Mouse (Mus musculus): ENCODE results near the gene Zbtb16. TPM values are rescaled to one million over a fixed set of nuclear protein-coding genes. Genes with fewer than 3 reads are reported as not detected.

Gene Zbtb16
- total RNA-seq, 2 experiments from 2014 or later, result 102 to 134 TPM

GRCm38 (mm10) chr9:48826377-48826889 is 9.6 kb downstream of the Zbtb16 start:
- peak; percentile 84 for DNase-seq

DNA sequence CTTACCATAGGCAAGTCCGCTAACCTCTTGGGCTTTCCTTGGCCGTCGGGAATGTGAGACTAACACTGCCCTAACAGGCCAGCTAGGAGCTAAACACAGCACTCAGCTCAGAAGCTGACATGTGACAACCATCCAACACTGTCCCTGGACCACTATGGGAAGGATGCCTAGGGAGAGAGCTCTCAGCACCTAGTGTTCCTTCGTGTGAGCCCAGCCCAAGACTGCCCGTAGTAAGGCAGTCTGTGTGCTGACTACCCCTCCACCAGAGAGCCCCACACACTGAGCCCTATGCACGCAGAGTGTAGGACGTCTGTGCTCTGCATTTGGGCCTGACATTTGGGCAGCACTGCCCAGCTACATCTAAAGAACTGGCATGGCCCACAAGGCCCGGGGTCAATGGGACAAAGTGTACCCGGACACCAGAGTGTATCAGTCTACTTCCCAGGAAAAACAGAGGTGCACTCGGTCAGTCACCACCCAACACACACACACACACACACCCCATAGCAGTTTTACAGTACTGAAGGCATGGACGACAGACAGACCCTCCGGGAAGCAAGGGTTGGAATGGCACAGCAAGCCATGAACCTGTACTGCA is 11.4 kb downstream of the Zbtb16 start:
- peak; percentile 72 for DNase-seq

DNA sequence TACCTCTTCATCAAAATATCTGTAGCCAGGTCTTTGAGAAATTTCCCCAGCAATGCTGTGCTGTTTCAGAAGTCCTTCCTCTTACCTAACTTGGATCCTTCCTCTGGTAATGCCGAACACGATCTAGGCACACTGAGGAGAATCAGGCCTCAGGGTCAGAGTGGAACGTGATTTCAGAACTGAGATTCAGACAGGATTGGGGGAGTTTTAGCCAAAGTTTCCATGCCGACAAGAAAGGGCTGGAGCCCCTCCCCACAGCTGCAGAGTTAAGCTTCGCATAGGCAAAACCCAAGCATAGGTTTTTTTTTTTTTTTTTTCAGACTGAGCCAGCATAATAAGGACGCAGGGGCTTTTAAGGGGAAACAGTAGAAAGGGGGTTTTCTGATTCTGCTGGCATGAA is 12.2 kb downstream of the Zbtb16 start:
- no peak for DNase-seq

DNA sequence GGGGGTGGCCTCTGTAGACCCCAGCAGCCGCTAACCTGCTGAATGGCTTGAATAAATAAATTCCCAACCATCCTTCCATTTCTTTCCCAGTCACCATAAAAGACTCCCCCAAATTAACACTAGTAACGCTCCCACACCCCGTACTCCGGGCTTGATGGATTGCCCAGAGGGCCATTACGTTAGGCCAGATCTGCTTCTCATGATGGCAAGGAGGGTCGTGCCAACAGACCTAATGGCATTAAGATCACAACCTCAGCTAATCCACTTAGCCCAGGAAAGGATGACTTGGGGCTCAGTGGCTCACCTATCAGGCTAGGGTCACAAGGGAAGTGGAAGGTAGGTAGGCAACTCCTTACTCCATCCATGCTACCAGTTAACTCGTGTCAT is 12.7 kb downstream of the Zbtb16 start:
- no peak for DNase-seq

DNA sequence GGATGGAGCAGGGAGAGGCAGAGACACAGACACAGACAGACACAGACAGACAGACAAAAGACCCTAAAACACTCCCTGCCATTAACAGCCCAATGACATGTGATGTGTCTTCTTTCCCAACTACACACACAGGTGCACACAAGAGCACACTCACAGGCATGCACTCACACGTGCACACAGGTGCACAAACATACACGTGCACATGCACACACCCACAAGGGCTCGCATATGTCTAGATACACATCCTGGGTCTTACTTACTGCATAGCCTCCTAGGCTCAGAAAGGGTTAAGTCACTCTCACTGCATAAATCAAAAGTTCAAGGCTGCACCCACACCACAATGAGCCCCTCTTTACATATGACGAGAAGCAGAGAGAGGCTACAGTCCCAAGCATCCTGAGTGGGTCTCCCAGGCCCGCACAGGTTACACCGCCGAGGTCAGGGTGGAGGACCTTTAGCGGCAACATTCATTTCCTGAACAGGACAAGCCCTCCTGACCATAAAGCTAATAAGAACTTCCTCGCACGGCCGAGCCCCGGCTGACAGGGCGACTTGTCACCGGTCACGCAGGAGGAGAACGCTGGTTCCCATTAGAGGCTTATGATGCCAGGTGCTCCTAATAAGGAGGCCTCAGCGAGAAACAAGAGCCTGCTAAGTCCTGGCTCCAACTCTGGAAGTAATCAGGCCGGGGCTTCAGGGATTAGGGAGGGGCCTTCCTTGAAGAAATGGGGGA is 13.3 kb downstream of the Zbtb16 start:
- peak; percentile 63 for DNase-seq

- DNase-seq, result no peak
These were observed 14.0 kb downstream of the Zbtb16 start for GRCm38 (mm10) chr9:48821916-48822585.

GRCm38 (mm10) chr9:48821431-48821830 is 14.6 kb downstream of the Zbtb16 start:
- no peak for DNase-seq

DNA sequence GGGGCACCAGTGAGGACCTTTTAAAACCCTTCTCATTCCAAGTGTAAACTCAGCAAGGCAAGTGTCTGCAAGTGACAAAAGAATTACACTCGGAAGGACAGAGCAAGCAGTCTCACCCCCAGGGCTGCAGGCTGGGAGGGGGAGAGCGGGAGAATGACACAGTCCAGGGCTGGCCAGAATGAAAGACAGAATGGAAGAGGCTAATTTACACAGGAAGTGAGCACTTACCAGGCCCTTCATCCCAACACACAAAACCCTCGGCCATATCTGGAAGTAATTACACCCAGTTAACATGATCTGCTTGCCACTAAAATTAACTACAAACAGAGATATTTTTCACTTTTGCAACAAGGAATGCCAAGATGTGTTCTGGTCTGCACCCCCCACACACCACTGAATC is 15.2 kb downstream of the Zbtb16 start:
- DNase-seq, result no peak

DNA sequence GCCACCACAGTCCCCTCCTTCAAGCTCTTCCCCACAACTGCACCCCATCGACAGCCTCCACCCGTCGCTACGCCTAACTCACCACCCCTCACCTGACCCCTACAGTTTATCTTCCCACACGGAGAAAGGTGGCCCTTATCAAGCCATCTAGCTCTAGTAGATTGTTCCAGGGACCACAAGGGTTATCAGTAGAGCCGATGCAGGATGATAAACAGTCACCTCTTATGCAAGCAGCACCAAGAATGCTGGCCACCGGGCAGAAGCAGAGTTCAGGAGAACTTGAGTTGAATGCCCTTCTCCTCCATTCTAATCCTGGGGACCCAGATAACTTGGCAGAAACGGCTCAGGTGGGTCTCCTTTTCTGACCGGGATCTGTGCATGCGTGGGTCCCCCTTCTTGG is 16.3 kb downstream of the Zbtb16 start:
- DNase-seq, result no peak

DNA sequence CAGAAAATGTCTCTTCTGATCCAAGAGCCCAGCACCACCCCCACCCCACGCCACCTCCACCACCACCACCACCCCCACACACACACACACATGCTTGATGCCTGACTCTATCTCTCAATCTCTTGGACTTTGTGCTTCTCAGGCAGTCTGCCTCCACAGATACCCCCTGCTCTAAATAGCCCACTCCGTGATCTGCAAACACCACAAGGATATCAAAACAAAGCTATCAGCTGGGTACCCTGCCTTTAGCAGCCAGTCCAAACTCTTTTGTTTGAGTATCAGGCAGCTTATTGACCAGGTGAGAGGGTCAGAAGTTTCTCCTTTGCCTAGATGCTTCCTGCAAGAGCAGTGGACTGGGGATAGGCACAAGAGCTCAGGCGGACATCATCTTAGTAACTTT is 16.9 kb downstream of the Zbtb16 start:
- no peak for DNase-seq

DNA sequence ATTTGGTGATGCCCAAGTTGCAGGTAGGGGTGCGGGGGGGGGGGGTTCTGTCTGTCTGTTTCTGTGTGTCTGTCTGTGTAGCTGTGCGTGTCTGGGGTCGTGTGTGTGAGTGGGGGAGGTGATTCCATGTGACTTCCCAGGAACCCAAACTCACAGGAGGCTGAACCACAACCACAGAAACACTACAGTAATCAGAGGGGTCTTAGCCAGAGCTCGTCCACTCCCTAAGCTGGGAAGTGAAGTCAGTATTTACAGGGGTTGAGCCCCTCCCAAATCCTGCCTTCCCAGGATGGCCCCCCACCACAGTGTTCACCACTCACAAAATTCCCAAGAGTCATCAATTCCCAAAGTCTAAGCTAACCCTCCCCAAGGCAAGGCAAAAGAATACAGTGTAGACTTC is 18.1 kb downstream of the Zbtb16 start:
- no peak for DNase-seq

DNA sequence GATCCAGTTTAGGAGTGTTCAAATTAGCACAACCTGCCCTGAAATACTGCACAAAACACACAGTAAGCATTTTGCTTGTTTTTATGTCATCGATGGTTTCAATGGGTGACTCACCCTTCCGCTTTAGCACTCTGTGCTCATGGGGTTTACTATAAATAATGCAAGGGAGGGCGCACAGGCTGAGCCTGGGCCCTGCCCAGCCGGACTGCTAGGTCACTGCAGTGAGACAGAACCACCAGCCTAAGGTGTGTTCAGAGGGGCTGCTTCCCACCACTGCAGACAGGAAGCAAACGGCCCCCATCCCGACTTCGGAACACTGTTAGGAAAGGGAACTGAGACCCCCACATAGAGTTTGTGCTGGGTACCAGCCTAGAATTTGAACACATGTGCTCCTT is 18.6 kb downstream of the Zbtb16 start:
- DNase-seq, result peak; percentile 67

DNA sequence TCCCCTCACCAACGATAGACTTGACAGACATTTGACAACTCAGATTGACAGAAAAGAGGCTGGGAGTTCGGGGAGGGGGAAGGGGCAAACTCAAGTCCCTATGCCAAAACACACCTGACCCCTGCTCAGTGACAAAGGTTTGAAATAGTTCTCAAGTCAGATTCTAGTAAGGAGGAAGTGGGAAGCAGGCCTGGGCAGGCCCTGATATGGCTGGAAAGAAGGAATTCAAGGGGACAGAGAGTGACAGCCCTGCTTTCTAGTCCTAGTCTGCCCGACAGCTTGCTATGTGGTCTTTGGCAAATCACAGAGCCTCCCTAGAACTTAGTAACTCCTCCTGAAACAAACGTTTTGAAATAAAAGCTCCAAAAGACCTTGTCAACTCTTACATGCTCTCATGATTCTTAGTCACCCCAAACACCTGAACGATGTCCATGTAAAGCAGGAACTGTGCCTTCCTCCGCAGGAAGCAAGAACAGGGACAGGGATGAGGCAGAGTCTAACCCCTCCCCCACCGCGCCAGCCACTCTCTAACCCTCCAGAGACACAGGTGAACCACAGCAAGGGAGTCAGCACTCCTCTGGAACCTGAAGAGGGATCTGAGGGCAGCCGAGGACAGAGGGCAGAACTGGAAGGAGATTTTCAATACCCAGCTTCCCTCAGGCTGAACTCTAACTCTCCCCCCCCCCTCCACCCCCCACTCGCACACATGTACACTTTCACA is 19.2 kb downstream of the Zbtb16 start:
- DNase-seq, result no peak

DNA sequence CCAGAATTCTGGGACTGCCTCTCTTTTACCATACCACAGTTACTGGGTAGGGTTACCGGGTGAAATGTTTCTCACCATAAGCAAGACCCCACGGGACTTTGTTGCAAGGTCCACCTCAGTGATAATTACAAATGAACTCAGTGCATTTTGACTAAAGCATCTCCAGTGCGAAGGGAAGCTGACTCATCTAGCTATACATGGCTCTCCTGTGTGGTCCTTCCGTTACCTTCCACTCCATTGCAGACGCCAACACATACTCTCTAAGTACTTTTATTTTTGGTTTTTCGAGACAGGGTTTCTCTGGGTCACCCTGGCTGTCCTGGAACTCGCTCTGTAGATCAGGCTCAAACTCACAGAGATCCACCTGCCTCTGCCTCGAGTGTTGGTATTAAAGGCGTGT is 19.9 kb downstream of the Zbtb16 start:
- DNase-seq, result no peak

GRCm38 (mm10) chr9:48814881-48815495 is 21.0 kb downstream of the Zbtb16 start:
- DNase-seq, result no peak

- no peak for DNase-seq
These were observed 21.8 kb downstream of the Zbtb16 start for GRCm38 (mm10) chr9:48813960-48814880.

GRCm38 (mm10) chr9:48812352-48812751 is 23.7 kb downstream of the Zbtb16 start:
- DNase-seq, result no peak

DNA sequence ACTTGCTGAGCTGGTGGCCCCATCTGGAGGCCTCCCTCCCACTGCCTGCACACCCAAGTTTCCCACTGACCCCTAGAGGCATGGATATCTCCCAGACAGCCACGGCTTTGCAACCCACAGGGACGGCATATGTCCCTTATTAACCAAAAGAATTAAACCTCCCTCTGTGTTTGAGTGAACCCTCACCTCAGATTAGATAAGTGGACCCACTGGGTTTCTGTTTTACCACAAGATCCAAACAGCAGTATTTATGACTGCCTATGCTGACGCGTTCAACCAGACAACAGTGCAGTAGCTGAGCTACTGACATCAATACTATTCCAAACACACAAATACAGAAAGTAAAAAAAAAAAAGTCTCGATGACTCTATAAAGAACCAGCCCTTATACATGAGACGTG is 29.4 kb downstream of the Zbtb16 start:
- DNase-seq, result no peak

DNA sequence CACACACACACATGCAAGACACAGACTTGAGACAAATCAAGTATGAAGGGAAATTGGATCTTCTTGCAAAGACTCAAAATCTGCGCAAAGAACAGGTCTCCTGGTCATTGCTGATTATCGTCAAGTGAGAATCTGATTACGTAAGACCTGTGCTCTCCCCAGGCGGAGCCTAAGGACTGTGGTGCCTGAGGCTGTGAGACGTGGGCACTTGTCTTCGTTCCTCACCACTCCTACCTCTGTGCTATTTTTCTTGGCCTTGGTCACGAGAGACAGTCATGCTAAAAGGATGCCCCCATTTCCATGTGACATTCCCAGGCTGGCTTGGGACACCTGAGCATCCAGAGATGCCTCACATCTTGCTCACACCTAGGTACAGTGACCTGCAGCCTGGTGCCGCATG is 30.2 kb downstream of the Zbtb16 start:
- no peak for DNase-seq

- no peak for DNase-seq
These were observed 31.5 kb downstream of the Zbtb16 start for GRCm38 (mm10) chr9:48804509-48804908.
